Mouse (Mus musculus) left cerebral cortex, adult 9 months (tissue): ENCODE data around the gene 4930432K21Rik.

Experiments
- DNase-seq, 2 experiments: peaks; one replicate each; pipeline ENCODE4 v3.0.0; 2022; ENCODE audit warnings: low spot score in 2 of 2

The 4930432K21Rik gene

DNA sequence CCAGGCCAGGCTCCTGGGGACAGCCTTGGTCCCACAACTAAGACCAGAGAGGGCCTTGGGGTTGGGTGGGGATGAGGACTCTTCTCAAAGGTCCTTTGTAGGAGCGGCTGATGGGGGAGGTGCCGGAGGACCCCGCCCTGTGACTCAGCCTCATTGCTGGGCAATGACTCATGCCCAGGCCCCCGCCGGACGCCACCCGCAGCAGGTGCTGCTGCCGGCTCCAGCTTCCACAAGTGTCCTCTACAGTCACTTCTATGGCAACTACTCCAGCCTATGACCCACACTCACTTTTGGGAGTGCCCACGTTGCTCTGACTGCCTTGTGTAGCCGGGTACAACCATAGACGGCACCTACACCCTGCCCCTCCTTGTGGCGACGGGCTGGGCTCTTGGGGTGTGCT is 44.2 kb downstream of the 4930432K21Rik start:
- DNase-seq = no peak

DNA sequence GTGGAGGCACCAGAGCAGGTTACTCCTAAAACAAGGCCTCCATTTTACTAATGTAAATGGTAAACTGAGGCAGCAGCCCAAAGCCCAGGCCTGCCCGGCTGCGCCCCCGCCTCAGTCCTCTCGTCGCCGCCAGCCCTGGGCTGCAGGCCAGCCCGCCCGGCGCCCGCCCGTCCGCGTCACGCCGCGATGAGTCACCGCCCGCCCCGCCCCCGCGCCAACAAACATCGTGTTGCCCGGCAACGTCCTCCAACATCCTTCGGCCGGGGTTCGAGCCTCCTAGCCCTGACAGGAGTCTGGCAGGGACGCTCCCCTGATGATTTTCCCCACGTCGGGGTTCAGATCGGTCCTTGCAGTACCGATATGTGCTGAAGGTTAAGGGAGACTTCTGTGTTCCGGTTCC is 44.7 kb downstream of the 4930432K21Rik start:
- peak in 1 of 2 experiments; percentile 58 for DNase-seq

DNA sequence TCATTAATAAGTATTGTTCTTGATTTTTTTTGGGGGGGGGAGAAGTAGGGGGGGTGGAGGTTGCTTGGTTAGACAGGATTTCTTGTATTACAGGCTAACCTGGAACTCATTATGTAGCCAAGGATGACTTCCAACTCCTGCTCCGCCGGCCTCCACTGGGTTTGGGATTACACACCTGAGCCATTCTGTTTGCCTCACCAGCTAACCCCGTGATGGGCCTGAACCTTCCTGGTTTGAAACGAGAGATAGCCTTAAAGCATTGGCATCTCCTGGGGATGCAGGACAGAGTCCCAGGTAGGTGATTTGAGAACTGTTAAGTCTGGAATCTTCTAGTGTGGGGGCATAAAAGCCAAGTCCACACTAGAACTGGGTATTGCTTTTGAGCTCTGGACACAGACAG is 45.3 kb downstream of the 4930432K21Rik start:
- no peak for DNase-seq

GRCm38 (mm10) chr8:84193566-84193965 is 45.7 kb downstream of the 4930432K21Rik start:
- DNase-seq = no peak

- DNase-seq = no peak
These were observed 46.5 kb downstream of the 4930432K21Rik start for GRCm38 (mm10) chr8:84194224-84194743.

- peak in 1 of 2 experiments; percentile 74 for DNase-seq
These were observed 49.5 kb downstream of the 4930432K21Rik start for GRCm38 (mm10) chr8:84197141-84197921.

- peak in 1 of 2 experiments; percentile 85 for DNase-seq
These were observed 50.3 kb downstream of the 4930432K21Rik start for GRCm38 (mm10) chr8:84197922-84198774.

DNA sequence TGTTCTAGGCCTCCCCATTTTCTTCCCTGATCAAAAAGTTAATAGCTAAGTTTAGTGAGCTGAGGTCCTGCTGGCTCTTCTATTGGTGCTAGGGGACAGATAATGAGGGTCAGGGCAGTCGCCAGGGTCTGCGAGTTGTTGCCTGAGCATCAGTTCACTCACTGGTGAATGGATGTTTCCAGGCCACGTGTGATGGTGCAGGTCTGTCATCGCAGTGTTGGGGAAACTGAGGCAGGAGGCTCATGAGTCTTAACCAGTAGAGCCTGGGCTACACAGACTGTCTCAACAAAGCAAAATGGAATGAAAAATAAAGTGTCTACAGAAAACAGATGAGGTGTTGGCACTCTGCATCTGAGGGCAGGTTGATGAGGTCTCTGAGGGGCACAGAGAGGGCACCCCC is 51.0 kb downstream of the 4930432K21Rik start:
- no peak for DNase-seq

GRCm38 (mm10) chr8:84199348-84200125 is 51.7 kb downstream of the 4930432K21Rik start:
- DNase-seq = no peak

DNA sequence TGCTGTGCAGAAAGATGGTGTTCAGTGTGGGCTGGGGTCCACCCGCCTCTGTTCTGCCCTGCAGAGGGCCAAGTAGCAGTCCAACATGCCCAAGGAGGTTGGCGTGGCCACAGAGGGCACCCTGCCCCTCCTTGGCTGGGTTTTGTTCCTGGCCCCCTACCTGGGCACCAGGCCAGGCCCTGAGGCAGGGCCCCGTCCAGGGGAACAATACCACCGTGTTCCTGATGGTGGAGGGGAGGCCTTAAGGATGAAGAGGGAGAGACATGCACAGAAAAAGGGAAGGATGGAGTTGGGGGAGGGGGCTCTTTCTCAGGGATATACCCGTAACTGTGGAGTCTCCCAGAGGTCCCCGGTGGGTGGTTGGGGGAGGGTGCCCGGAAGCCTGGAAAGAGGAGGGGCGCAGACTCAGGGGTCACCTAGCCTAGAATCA is 52.3 kb downstream of the 4930432K21Rik start:
- no peak for DNase-seq

DNA sequence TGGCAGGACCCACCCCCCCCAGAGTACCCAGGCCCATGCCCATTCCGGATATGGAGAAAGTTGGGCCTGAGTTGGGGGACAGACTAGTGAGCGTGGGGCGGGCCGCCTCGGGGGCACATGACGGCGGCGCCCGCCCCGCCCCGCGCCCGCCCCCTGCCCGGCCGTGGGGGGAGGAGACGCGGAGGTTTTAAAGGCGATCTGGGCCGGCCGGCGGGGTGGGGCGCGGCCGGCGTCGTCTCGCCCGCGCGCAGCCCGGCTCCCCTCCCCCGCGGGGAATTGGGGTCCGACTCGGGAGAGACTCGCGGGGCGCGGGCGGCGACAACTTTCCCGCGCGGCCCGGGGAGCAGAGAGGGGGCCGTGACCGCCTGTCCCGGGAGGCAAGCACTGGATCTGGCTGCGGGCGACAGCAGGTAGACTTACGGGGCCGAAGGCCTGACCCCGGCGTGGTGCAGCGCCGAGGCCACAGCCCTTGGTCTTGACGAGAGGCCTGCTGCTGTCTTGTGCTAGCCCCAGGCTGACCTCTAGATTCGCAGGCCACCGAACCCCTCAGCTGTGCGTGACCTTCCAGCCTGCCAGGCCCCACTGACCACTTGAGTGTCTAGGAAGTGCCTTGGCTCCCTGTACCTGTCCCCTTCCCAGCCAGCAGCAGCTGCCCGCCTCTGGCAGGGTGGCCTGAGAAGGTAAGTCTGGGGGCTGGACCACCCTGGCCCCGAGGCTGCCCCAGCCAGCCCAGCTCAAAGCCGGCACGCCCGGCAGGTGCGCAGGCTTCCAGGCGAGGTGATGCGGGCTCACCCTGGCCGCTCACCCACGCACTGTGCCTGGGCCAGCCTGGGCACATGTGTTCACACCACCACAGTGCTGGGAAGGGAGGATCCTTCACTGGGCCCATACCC is 53.1 kb downstream of the 4930432K21Rik start:
- DNase-seq = no peak

DNA sequence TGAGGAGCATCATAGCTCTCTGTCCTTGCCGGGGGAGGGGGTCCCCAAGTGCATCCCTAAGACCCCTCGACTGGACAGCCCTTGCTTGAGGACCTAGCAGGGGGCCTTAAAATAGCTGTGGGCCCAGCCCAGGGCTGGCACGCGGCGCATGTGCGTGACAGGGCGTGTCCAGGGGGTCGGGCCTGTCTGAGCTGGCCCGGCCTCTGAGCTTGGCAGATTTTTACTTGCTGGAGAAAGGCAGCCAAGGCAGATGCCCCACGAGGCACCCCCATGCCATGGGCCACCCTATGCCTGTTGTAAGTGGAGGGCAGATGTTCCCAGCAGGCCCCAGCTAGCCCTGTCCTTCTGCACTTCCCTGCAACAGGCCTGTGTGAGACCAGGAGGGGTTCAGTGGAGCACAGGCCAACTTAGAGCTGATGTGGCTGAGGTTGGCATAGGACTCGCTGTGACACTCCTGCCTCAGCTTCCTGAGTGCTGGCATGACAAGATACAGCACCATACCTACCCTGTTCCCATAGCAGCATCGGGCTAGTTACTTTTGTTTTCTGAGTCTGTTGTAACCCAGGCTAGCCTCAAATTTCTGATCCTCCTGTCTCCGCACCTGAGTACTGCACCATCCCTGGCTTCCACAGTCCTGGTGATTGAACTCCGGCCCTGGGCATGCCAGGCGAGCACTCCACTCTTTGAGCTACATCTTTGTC is 53.9 kb downstream of the 4930432K21Rik start:
- peak in 1 of 2 experiments; percentile 62 for DNase-seq

- peak in 1 of 2 experiments; percentile 65 for DNase-seq
These were observed 54.6 kb downstream of the 4930432K21Rik start for GRCm38 (mm10) chr8:84202466-84202865.

- peak in 1 of 2 experiments; percentile 79 for DNase-seq
These were observed 55.4 kb downstream of the 4930432K21Rik start for GRCm38 (mm10) chr8:84202938-84203917.

GRCm38 (mm10) chr8:84203975-84204772 is 56.3 kb downstream of the 4930432K21Rik start:
- no peak for DNase-seq

- no peak for DNase-seq
These were observed 57.2 kb downstream of the 4930432K21Rik start for GRCm38 (mm10) chr8:84205073-84205472.

- no peak for DNase-seq
These were observed 58.8 kb downstream of the 4930432K21Rik start for GRCm38 (mm10) chr8:84206666-84207065.

- DNase-seq = no peak
These were observed 60.0 kb downstream of the 4930432K21Rik start for GRCm38 (mm10) chr8:84207811-84208210.
